Mouse (Mus musculus): ENCODE measurements around the gene Atraid.

The Atraid gene

DNA sequence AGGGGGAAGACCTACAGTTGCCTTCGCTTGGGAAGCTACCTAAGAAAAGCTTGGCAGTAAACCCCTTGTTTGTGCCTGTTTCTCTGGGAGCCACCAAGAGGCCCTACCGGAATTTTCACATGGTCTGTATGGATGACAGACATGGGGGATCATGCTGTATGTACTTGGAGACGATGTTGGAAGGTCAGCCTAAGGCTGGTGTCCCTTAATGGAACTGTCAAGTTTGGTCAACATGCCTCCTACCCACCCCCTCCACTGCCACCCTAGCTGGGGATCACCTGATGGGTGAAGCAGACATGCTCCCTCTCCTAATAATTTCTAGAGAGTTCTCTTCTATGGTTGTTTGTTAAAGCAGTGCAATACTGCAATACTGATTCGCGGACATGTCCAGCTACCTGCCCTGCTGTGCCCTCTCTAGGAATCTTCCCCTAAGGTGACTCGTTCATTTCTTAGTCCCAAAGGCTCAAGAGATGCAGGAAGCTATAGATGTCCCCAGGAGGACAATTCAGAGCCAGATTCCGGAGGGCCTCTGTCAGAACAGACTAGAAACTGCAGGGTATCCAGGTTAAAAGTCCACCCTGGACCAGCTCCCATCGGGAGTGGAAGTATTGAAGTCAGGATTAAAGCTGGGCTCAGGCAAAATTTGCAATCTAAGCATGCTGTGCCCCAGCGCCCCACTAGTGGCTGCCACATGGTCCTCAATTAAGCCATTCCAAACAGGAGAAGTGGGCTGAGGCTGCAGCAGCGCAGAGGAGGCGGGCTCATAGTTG is 47.8 kb downstream of the Atraid start:
- no peak for DNase-seq

All from cerebellum, postnatal 14 days (tissue).